11 mouse cellular contexts compared by ENCODE assay signal in the genomic region with DNA sequence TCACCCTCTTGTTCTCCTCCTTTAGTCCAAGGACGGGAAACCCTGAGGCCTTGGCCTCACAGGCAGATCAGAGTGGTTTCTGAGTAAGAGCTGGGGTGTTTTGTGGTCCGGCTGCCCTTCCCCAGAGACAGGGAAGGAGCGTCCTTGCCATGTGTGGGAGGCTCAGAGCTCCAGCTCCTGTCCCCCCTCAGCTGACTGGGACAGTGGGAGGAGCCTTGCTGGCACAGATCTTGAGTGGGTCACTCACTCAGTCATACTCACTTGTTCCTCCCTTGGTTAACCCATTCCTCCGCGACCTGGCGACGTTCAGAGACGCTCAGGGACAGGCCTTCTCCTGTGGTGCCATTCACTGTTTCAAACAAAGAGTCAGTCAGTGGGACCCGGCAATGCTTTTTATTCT. TPM values are rescaled to one million over a fixed set of nuclear protein-coding genes. Genes with fewer than 3 reads are reported as not detected.
DNase-seq lines count a peak whose midpoint lies in the region; ATAC-seq and TF ChIP-seq lines count a peak whose summit lies in the region.
"Had no signal": no experiment of that assay in that cellular context is flagged by ENCODE, and none has a peak within 500 bp of the region (broad histone marks: within the 10 kb centered on the region; RNA-seq: fewer than 3 reads in every experiment).

No protein-coding gene starts in this region.

- peak; percentile 12 for DNase-seq in embryo, embryonic 10.5 days (ENCODE audit: low spot score)
- DNase-seq in embryo, embryonic 10 days (ENCODE audit: low spot score) = no peak
- peak; percentile 33 for DNase-seq in layer of hippocampus, adult 11-12 months (ENCODE audit: low spot score)
- DNase-seq in layer of hippocampus, adult 18-20 months (ENCODE audit: low spot score in 2 of 2) = no peak
- DNase-seq in adrenal gland, postnatal 14 days = peak; percentile 82
- DNase-seq in hindbrain, postnatal 0 days (ENCODE audit: low spot score) = peak; percentile 52
- no peak for DNase-seq in thymus, adult 2 months

- no peak overlapping the region for H3K4me3 ChIP-seq in hindbrain, postnatal 0 days (ENCODE audit: low read length)
- no peak overlapping the region for H3K4me3 ChIP-seq in thymus, adult 2 months (ENCODE audit: control insufficient read depth, insufficient read depth, low read length)
- H3K4me3 ChIP-seq: heart, embryonic 15.5 days; limb, embryonic 13.5 days; myocyte had no signal

- no peak overlapping the region for H3K4me2 ChIP-seq in hindbrain, postnatal 0 days (ENCODE audit: low read depth, low read length)
- H3K4me2 ChIP-seq: heart, embryonic 15.5 days; limb, embryonic 13.5 days had no signal

- no peak overlapping the region for H3K9ac ChIP-seq in hindbrain, postnatal 0 days (replicated peaks; ENCODE audit: low read length)
- H3K9ac ChIP-seq: heart, embryonic 15.5 days; limb, embryonic 13.5 days had no signal

- H3K27me3 ChIP-seq in hindbrain, postnatal 0 days (ENCODE audit: insufficient read depth, low read length) = no peaks in the 10 kb centered on the region
- H3K27me3 ChIP-seq in thymus, adult 2 months (ENCODE audit: control insufficient read depth, insufficient read depth, low read length) = no peaks in the 10 kb centered on the region
- H3K27me3 ChIP-seq: heart, embryonic 15.5 days; limb, embryonic 13.5 days had no signal

- peaks cover 8% of the 10 kb centered on the region; the same call in 1 of the 2 replicates for H3K4me1 ChIP-seq in hindbrain, postnatal 0 days (ENCODE audit: insufficient read depth, low read length)
- H3K4me1 ChIP-seq in thymus, adult 2 months (replicated peaks; ENCODE audit: control insufficient read depth, insufficient read depth, low read length) = peaks cover 9% of the 10 kb centered on the region

- no peak for TF ChIP-seq CTCF in hindbrain, postnatal 0 days (IDR thresholded peaks at IDR 0.05; ENCODE audit: low read depth)
- TF ChIP-seq CTCF in thymus, adult 2 months (IDR thresholded peaks at IDR 0.05; ENCODE audit: borderline replicate concordance, control insufficient read depth, extremely low read depth, insufficient read depth, low read length, poor library complexity) = no peak

- H3K27ac ChIP-seq in hindbrain, postnatal 0 days = peak overlapping the region; percentile 8; the same call in 1 of the 2 replicates
- no peak overlapping the region for H3K27ac ChIP-seq in thymus, adult 2 months (ENCODE audit: control insufficient read depth, insufficient read depth, low read length)
- H3K27ac ChIP-seq: heart, embryonic 15.5 days; limb, embryonic 13.5 days had no signal

- H3K36me3 ChIP-seq in hindbrain, postnatal 0 days (ENCODE audit: insufficient read depth, low read length) = no peaks in the 10 kb centered on the region
- no peaks in the 10 kb centered on the region for H3K36me3 ChIP-seq in thymus, adult 2 months (ENCODE audit: control insufficient read depth, insufficient read depth, low read length)
- H3K36me3 ChIP-seq: heart, embryonic 15.5 days had no signal

- WGBS in hindbrain, postnatal 0 days = 21% methylated on average over 9 of the region's 9 CpGs
- 87% methylated on average over 9 of the region's 9 CpGs for whole genome bisulfite sequencing in thymus, adult 2 months

- no peaks in the 10 kb centered on the region for H3K9me3 ChIP-seq in hindbrain, postnatal 0 days (ENCODE audit: low read length)
- H3K9me3 ChIP-seq: heart, embryonic 15.5 days; limb, embryonic 13.5 days had no signal

- peak; percentile 80 for ATAC-seq in hindbrain, postnatal 0 days
- no peak for ATAC-seq in inflammation-experienced regulatory T-cells, adult 6 months

- no peak for TF ChIP-seq POLR2A in thymus, adult 2 months (IDR thresholded peaks at IDR 0.05; ENCODE audit: control insufficient read depth, extremely low read depth, insufficient read depth, low read length, poor library complexity)

RNA-seq across cellular contexts. Expression of a gene that starts 14.2 kb away (rescaled TPM):
- 1 to 10 TPM; 3.4 to 4.8 TPM for total RNA-seq in layer of hippocampus, adult 18-20 months (2021)
- 3.1 and 5.6 TPM in 2 replicates for total RNA-seq in adrenal gland, postnatal 14 days (2021)
- total RNA-seq in hindbrain, postnatal 0 days (2014; rRNA removed) = 7.3 and 9.4 TPM in 2 replicates
- polyA plus RNA-seq in hindbrain, postnatal 0 days (2015; fragmentation: Nextera tagmentation; extraction: Ambion mirVana) = 18.3 and 20.2 TPM in 2 replicates
- polyA plus RNA-seq in inflammation-experienced regulatory T-cells, adult 6 months (2017; shearing (Covaris generic)) = under 1 TPM in 1 of 3 experiments, not detected in 2; 0.44 TPM
- 3.6 and 4.1 TPM in 2 replicates for polyA plus RNA-seq in thymus, adult 2 months (2012; rRNA removed)

RNA-seq across cellular contexts. Expression of a gene that starts 48.2 kb away (rescaled TPM):
- 100 to 1,000 TPM; 105 to 106 TPM for total RNA-seq in layer of hippocampus, adult 18-20 months (2021)
- 119 and 131 TPM in 2 replicates for total RNA-seq in adrenal gland, postnatal 14 days (2021)
- total RNA-seq in hindbrain, postnatal 0 days (2014; rRNA removed) = 57.3 and 73.8 TPM in 2 replicates
- polyA plus RNA-seq in hindbrain, postnatal 0 days (2015; fragmentation: Nextera tagmentation; extraction: Ambion mirVana) = 36.8 and 39.1 TPM in 2 replicates
- polyA plus RNA-seq in inflammation-experienced regulatory T-cells, adult 6 months (2017; shearing (Covaris generic)) = 10 to 100 TPM; 24.1 to 31.8 (median 26.8) TPM
- polyA plus RNA-seq in thymus, adult 2 months (2012; rRNA removed) = 33.3 and 34.7 TPM in 2 replicates

Comparison
In these comparisons a context has a peak if more than half of its experiments do, and no peak if none do; other contexts are left out.
1. DNase-seq: peak in embryo, embryonic 10.5 days (single experiment), layer of hippocampus, adult 11-12 months (single experiment), adrenal gland, postnatal 14 days (single experiment) and hindbrain, postnatal 0 days (single experiment); none in embryo, embryonic 10 days (single experiment), layer of hippocampus, adult 18-20 months (0 of 2) and thymus, adult 2 months (single experiment).